Mouse (Mus musculus): ENCODE measurements around the gene Abca15. TPM values are rescaled to one million over a fixed set of nuclear protein-coding genes. Genes with fewer than 3 reads are reported as not detected.
"Not testable (repeated sequence)": the region's sequence is repeated elsewhere in the genome, so short reads cannot be mapped to it uniquely, and the experiment has no call there.

Gene Abca15
- 0.27 TPM in 1 of 2 replicates, not detected in the other for polyA plus RNA-seq (2015; fragmentation: Nextera tagmentation; extraction: Ambion mirVana)

DNA sequence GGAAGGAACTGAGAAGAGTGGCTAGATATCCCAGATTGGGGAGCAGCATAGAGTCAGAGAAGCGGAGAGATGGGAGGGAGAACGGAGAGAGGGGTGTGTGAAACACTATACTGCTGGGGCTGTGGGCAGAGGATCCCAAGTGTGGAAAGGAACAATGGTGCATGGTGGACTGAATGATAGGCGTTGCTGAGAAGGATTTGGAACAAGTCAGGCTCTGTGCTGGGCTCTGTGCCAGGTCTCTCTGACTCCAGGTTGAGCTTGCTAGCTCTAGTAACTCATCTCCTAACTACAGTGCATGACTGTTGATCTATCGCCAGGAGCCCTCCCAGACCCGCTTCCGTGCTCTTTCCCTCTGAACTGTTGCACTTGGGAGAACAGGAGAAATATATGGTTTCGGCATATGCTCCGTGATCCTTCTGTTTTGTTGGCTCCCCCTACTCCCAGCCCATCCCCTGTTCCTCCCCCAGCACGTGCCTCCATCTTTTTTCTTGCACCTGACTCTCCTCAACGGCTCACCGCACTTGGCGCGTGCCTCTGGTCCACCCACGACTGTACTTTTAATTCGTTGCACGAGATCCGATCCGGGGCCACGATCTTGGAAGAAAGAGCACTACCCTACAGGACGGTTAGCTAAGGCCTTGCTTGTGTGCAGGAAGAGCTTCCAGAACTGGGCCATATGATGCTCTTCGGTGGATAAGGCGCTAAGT, at the start of gene Abca15:
Gene Abca15, plus strand, starts transcription at position 584 of the 707 bp plus-strand sequence.
- H3K27me3 ChIP-seq (replicated peaks), result no peaks in the 10 kb centered on the region
- WGBS, result 81% methylated on average over 22 of the region's 22 CpGs
- peak within 1 kb of the TSS; percentile 32 for H3K4me3 ChIP-seq (replicated peaks)
- no peak within 1 kb of the TSS for H3K27ac ChIP-seq (replicated peaks)
- no peaks in the 10 kb centered on the region for H3K36me3 ChIP-seq
- H3K9ac ChIP-seq (replicated peaks), result no peak within 1 kb of the TSS
- peak within 1 kb of the TSS; percentile 67 for H3K4me2 ChIP-seq
- peak; percentile 17; the same call in 1 of the 2 replicates for ATAC-seq (ENCODE audit: low FRiP score)
- H3K4me1 ChIP-seq, result peaks cover 8% of the 10 kb centered on the region
- H3K9me3 ChIP-seq (replicated peaks), result no peaks in the 10 kb centered on the region

- no peaks in the 10 kb centered on the region for H3K36me3 ChIP-seq
- H3K4me1 ChIP-seq, result no peaks in the 10 kb centered on the region
- no peak for ATAC-seq (ENCODE audit: low FRiP score)
- no peak overlapping the region for H3K4me2 ChIP-seq
- WGBS, result 67% methylated on average over 3 of the region's 3 CpGs
- H3K27me3 ChIP-seq (replicated peaks), result no peaks in the 10 kb centered on the region
- H3K27ac ChIP-seq (replicated peaks), result no peak overlapping the region
- no peak overlapping the region for H3K9ac ChIP-seq (replicated peaks)
- no peaks in the 10 kb centered on the region for H3K9me3 ChIP-seq (replicated peaks)
- H3K4me3 ChIP-seq (replicated peaks), result no peak overlapping the region
These were observed 43.2 kb upstream of the Abca15 start for GRCm38 (mm10) chr7:120285286-120285685.

GRCm38 (mm10) chr7:120316086-120316485, 12.4 kb upstream of the Abca15 start:
- no peaks in the 10 kb centered on the region for H3K36me3 ChIP-seq
- H3K4me2 ChIP-seq, result no peak overlapping the region
- H3K9ac ChIP-seq (replicated peaks), result no peak overlapping the region
- H3K9me3 ChIP-seq (replicated peaks), result no peaks in the 10 kb centered on the region
- H3K4me1 ChIP-seq, result no peaks in the 10 kb centered on the region
- no peak for ATAC-seq (ENCODE audit: low FRiP score)
- H3K4me3 ChIP-seq (replicated peaks), result no peak overlapping the region
- WGBS, result 80% methylated on average over 1 of the region's 1 CpGs
- no peaks in the 10 kb centered on the region for H3K27me3 ChIP-seq (replicated peaks)
- no peak overlapping the region for H3K27ac ChIP-seq (replicated peaks)

DNA sequence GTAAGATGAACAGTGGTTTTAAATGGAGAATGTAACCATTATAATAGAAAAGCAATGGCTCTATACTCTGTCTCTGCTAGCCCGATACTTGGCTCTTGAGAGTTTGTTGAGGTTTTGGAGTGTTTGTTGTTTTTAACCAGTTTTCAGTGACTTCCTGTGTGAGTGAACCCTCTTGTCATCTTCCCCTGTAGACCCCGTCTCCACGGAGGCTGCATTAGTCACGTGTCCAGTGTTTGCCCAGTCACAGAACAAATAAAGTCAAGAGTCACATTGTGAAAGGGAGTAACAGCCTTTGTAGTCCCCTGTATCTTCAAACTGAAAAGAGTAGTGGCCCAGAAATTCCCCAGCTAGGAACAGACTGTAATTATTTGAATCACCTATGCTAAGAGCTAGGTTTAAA, 5.5 kb upstream of the Abca15 start:
- Histone ChIP-seq H3K4me3 (replicated peaks) (no peak overlapping the region), H3K9ac (replicated peaks) (no peak overlapping the region), H3K36me3 (no peaks in the 10 kb centered on the region), H3K27ac (replicated peaks) (no peak overlapping the region), H3K9me3 (replicated peaks) (no peaks in the 10 kb centered on the region), H3K4me1 (peaks cover 7% of the 10 kb centered on the region), H3K27me3 (replicated peaks) (no peaks in the 10 kb centered on the region), H3K4me2 (no peak overlapping the region)
- ATAC-seq (ENCODE audit: low FRiP score), result no peak
- WGBS, result 46% methylated on average over 4 of the region's 4 CpGs

- not testable (repeated sequence) for H3K36me3 ChIP-seq; H3K27ac ChIP-seq (replicated peaks); H3K9ac ChIP-seq (replicated peaks); ATAC-seq (ENCODE audit: low FRiP score); H3K9me3 ChIP-seq (replicated peaks); H3K27me3 ChIP-seq (replicated peaks); H3K4me3 ChIP-seq (replicated peaks); H3K4me2 ChIP-seq; H3K4me1 ChIP-seq
- WGBS, result 69% methylated on average over 2 of the region's 2 CpGs
These were observed 2.6 kb upstream of the Abca15 start for GRCm38 (mm10) chr7:120325911-120326310.

DNA sequence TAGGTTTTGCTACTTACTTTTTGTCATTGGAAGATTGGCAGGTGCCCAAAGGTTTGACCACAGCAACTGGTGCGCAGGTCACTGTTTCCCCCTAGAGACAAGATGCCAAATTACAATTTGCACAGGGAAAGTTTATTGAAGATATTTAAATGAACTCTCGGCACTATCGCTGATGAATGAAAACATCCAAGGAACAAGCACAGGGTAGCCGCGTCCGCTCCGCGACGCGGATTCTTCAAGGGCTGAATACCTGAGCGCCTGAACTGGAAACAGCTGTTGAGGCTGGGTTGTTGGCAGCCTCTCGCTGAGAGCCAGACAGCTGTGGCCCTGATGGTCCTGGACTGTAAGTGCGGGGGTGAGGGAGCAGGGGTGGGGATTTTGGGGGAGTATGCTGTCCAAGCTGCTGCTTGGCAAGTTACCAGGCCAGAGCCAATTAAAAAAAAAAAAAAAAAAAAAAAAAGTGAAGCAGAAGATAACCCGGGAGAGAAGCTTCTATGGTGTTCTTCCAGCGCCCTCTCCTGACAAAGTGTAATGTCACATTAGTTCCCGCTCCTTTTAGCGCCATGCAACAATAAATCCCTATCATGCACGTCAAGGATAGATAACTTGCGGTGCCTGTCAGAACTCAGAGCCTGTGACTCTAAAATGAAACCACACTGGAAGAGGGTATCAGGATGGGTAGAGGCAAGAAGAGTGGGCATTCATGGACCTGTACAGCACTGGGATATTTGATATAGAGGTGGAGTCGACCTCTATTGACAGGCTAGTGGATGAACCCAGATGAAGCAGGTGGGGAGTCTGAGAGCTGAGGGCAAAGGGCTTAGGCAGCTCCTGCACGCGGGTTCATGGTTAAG, 1.0 kb upstream of the Abca15 start:
- Histone ChIP-seq H3K4me3 (replicated peaks) (peak overlapping the region; percentile 32), H3K9ac (replicated peaks) (no peak overlapping the region), H3K4me2 (peak overlapping the region; percentile 67), H3K36me3 (no peaks in the 10 kb centered on the region), H3K27ac (replicated peaks) (no peak overlapping the region), H3K27me3 (replicated peaks) (no peaks in the 10 kb centered on the region), H3K4me1 (peaks cover 8% of the 10 kb centered on the region), H3K9me3 (replicated peaks) (no peaks in the 10 kb centered on the region)
- peak; percentile 53; the same call in 1 of the 2 replicates for ATAC-seq (ENCODE audit: low FRiP score)
- 15% methylated on average over 22 of the region's 22 CpGs for WGBS

DNA sequence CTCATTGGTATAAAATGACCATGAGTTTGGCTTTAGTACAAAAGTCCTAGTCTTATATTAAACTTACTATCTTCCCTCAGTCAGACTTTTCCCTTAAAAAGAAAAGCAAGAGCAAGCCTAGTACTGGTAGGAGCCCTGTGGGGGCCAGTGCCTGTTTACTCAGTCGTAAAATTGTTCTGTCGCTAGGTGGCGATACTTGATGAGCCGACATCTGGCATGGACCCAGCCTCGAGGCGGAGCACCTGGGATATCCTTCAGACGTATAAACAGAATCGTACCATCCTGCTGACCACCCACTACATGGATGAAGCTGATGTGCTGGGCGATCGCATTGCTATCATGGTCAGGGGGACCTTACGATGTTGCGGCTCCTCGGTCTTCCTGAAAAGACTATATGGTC, 32.7 kb downstream of the Abca15 start:
- no peak for ATAC-seq (ENCODE audit: low FRiP score)
- Histone ChIP-seq H3K27me3 (replicated peaks) (no peaks in the 10 kb centered on the region), H3K27ac (replicated peaks) (no peak overlapping the region), H3K4me1 (no peaks in the 10 kb centered on the region), H3K9me3 (replicated peaks) (no peaks in the 10 kb centered on the region), H3K4me3 (replicated peaks) (no peak overlapping the region), H3K9ac (replicated peaks) (no peak overlapping the region), H3K36me3 (no peaks in the 10 kb centered on the region), H3K4me2 (no peak overlapping the region)
- WGBS, result 39% methylated on average over 13 of the region's 13 CpGs

DNA sequence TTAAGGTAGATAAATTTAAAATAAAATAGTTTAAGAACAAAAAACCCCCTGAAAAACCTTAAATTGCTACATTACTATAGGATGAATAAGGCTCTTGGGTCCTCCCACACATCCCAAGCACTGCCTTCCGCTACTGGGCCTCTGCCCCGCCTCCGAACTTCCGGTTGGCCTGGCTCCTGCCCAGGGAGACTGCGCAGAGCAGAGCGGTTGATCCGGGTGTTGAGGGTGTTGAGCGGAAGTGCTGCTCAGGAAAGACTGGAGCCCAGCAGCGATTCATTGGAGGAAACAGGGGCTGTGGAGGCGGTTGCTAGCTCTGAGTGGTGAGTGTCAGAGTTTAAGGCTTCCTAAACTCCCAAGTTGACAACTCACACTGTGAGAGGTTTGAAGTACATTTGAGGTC, 81.0 kb downstream of the Abca15 start, which contains the start of gene Abca16:
Gene Abca16, plus strand, starts transcription at position 201 of the 400 bp plus-strand sequence.
- Histone ChIP-seq H3K9me3 (replicated peaks) (no peaks in the 10 kb centered on the region), H3K4me1 (no peaks in the 10 kb centered on the region), H3K36me3 (no peaks in the 10 kb centered on the region), H3K27me3 (replicated peaks) (no peaks in the 10 kb centered on the region), H3K9ac (replicated peaks) (no peak within 1 kb of the TSS), H3K4me2 (no peak within 1 kb of the TSS), H3K27ac (replicated peaks) (no peak within 1 kb of the TSS), H3K4me3 (replicated peaks) (no peak within 1 kb of the TSS)
- ATAC-seq (ENCODE audit: low FRiP score), result no peak
- WGBS, result 82% methylated on average over 10 of the region's 10 CpGs

- no peaks in the 10 kb centered on the region for H3K9me3 ChIP-seq (replicated peaks)
- H3K4me1 ChIP-seq, result no peaks in the 10 kb centered on the region
- H3K4me3 ChIP-seq (replicated peaks), result no peak overlapping the region
- no peaks in the 10 kb centered on the region for H3K36me3 ChIP-seq
- no peak overlapping the region for H3K4me2 ChIP-seq
- no peak overlapping the region for H3K9ac ChIP-seq (replicated peaks)
- no peak overlapping the region for H3K27ac ChIP-seq (replicated peaks)
- WGBS, result 95% methylated on average over 1 of the region's 1 CpGs
- no peaks in the 10 kb centered on the region for H3K27me3 ChIP-seq (replicated peaks)
- ATAC-seq (ENCODE audit: low FRiP score), result no peak
These were observed 83.9 kb downstream of the Abca15 start for GRCm38 (mm10) chr7:120412391-120412790.

DNA sequence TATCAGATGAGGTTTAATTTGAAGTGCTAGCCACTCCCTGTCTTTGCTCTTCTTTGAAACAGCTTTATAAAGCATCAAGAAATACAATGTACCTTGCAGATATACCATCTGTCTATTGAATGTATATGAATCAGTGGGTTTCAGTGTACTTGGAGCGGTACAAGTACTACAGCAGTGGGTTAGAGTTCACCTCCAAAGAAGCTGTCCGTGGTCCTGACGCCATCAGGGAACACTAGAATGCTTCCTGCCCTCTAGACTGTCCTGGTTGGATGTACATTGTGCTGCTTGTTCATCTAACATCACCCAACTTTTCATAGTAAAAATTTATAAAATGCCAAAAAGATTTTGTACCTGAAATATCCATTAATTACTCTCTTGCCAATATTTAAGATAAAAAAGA, 98.2 kb downstream of the Abca15 start:
- H3K36me3 ChIP-seq, result no peaks in the 10 kb centered on the region
- H3K4me3 ChIP-seq (replicated peaks), result no peak overlapping the region
- H3K27me3 ChIP-seq (replicated peaks), result no peaks in the 10 kb centered on the region
- no peak overlapping the region for H3K9ac ChIP-seq (replicated peaks)
- 33% methylated on average over 3 of the region's 3 CpGs for WGBS
- ATAC-seq (ENCODE audit: low FRiP score), result no peak
- H3K4me1 ChIP-seq, result no peaks in the 10 kb centered on the region
- no peaks in the 10 kb centered on the region for H3K9me3 ChIP-seq (replicated peaks)
- H3K27ac ChIP-seq (replicated peaks), result no peak overlapping the region
- no peak overlapping the region for H3K4me2 ChIP-seq

GRCm38 (mm10) chr7:120431464-120431863, 103.0 kb downstream of the Abca15 start:
- Histone ChIP-seq H3K27ac (replicated peaks) (no peak overlapping the region), H3K9me3 (replicated peaks) (no peaks in the 10 kb centered on the region), H3K36me3 (no peaks in the 10 kb centered on the region), H3K4me2 (no peak overlapping the region), H3K9ac (replicated peaks) (no peak overlapping the region), H3K27me3 (replicated peaks) (no peaks in the 10 kb centered on the region), H3K4me3 (replicated peaks) (no peak overlapping the region), H3K4me1 (no peaks in the 10 kb centered on the region)
- no peak for ATAC-seq (ENCODE audit: low FRiP score)

Measured in neural tube, embryonic 15.5 days (tissue).